Mouse (Mus musculus) central nervous system, embryonic 14 days (tissue): ENCODE results near the gene Vmn1r128. TPM values are rescaled to one million over a fixed set of nuclear protein-coding genes. Genes with fewer than 3 reads are reported as not detected.

Experiments
- polyA plus RNA-seq: library from polyadenylated mRNA; depleted of rRNA; stranded (reverse); fragments of >200 nt; gene quantifications from 2 replicates; pipeline ENCODE4 v1.2.3, GENCODE M21; 2012; rRNA removed

The Vmn1r128 gene
- not detected in 2 replicates for polyA plus RNA-seq

DNA sequence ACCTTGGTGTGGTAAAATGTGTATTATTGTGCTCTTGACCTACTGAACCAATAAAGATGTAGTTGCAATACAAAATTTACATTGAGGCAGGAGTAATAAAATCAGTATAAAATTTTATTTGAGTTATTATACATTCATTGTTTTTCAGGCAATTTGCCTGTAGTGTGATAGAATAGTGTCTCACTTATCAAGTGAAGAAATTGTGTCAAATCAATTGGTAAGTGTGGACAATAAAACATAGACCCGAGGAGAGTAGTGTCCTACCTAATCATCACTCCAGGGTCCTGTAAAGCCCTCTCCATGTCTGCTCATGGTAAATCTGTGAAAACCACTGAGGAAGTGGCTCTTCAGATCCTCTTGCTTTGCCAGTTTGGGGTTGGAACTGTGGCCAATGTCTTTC is at the start of gene Vmn1r128:
Vmn1r128 (plus strand) TSS at position 301 of the 400 bp plus-strand sequence.

GRCm38 (mm10) chr7:21301367-21301766 is 47.8 kb upstream of the Vmn1r128 start, which contains the start of gene Vmn1r126:
Gene Vmn1r126, minus strand, starts transcription at chr7:21301467.

DNA sequence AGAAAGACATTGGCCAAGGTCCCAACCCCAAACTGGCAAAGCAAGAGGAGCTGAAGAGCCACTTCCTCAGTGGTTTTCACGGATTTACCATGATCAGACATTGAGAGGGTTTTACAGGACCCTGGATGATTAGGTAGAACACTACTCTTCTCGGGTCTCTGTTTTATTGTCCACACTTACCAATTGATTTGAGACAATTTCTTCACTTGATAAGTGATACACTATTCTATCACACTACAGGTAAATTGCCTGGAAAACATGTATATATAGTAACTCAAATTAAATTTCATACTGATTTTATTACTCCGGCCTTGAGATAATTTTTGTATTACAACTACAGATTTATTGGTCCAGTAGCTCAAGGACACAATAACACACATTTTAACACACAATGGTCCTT is 29.4 kb upstream of the Vmn1r128 start, which contains the start of gene Vmn1r127:
Vmn1r127 (minus strand) TSS at position 101 of the 400 bp plus-strand sequence.

DNA sequence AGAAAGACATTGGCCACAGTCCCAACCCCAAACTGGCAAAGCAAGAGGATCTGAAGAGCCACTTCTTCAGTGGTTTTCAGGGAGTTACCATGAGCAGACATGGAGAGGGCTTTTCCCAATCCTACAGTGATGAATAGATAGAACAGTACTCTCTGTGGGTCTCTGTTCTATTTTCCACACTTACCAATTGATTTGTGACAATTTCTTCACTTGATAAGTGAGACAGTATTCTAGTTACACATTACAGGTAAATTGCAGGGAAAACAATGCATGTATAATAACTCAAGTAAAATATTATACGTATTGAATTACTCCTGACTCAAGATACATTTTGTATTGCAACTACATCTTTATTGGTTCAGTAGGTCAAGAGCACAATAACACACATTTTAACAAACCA is 12.0 kb downstream of the Vmn1r128 start, which contains the start of gene Vmn1r129:
Vmn1r129 (minus strand) TSS at position 101 of the 400 bp plus-strand sequence.

Other genes starting within 250 kb of the Vmn1r128 start
- gene Vmn1r122, start 215.2 kb upstream of the Vmn1r128 start, polyA plus RNA-seq = not detected in 2 replicates
- gene Vmn1r123, start 187.2 kb upstream of the Vmn1r128 start, polyA plus RNA-seq = not detected in 2 replicates
- not detected in 2 replicates for gene Gm5157, start 158.9 kb upstream of the Vmn1r128 start, polyA plus RNA-seq
- not detected in 2 replicates for gene Vmn1r124, start 88.8 kb upstream of the Vmn1r128 start, polyA plus RNA-seq
- gene Vmn1r125, start 77.2 kb upstream of the Vmn1r128 start, polyA plus RNA-seq = not detected in 2 replicates
- not detected in 2 replicates for gene Vmn1r126, start 47.9 kb upstream of the Vmn1r128 start, polyA plus RNA-seq
- gene Vmn1r127, start 29.5 kb upstream of the Vmn1r128 start, polyA plus RNA-seq = not detected in 2 replicates
- gene Vmn1r129, start 11.9 kb downstream of the Vmn1r128 start, polyA plus RNA-seq = not detected in 2 replicates
- not detected in 2 replicates for gene Gm6882, start 83.4 kb downstream of the Vmn1r128 start, polyA plus RNA-seq
- not detected in 2 replicates for gene Vmn1r130, start 162.4 kb downstream of the Vmn1r128 start, polyA plus RNA-seq
- gene Vmn1r131, start 196.7 kb downstream of the Vmn1r128 start, polyA plus RNA-seq = not detected in 2 replicates